Mouse (Mus musculus) right cerebral cortex, postnatal 25 days (tissue): ENCODE results near the gene Gm8232.
"Not testable (repeated sequence)": the region's sequence is repeated elsewhere in the genome, so short reads cannot be mapped to it uniquely, and the experiment has no call there.

Experiments used
- DNase-seq: peaks from one replicate; pipeline ENCODE4 v3.0.0; 2022

The Gm8232 gene

GRCm38 (mm10) chr14:44433335-44433734 lies at the start of gene Gm8232:
Gene Gm8232, plus strand, starts transcription at chr14:44433635.
- DNase-seq: not testable (repeated sequence)

- not testable (repeated sequence) for DNase-seq
Measured at GRCm38 (mm10) chr14:44384233-44384632, 49.2 kb upstream of the Gm8232 start.

GRCm38 (mm10) chr14:44410588-44410987 lies 22.8 kb upstream of the Gm8232 start, which contains the start of gene Gm3371:
Gene Gm3371, minus strand, starts transcription at chr14:44410688.
- DNase-seq: not testable (repeated sequence)
